Mouse (Mus musculus) mesoderm, embryonic 11.5 days (tissue): Measurements from ENCODE around the gene Rfc5.
"Not testable (repeated sequence)": the region's sequence is repeated elsewhere in the genome, so short reads cannot be mapped to it uniquely, and the experiment has no call there.

Experiments used
- DNase-seq: peaks from one replicate; pipeline ENCODE4 v3.0.0-alpha.2; 2012; ENCODE audit warnings: low read depth, low spot score

The Rfc5 gene

GRCm38 (mm10) chr5:117347838-117348237, 41.0 kb downstream of the Rfc5 start:
- no peak for DNase-seq

- DNase-seq, result no peak
Measured at GRCm38 (mm10) chr5:117347011-117347410, 41.8 kb downstream of the Rfc5 start.

- DNase-seq, result no peak
Measured at GRCm38 (mm10) chr5:117346281-117346680, 42.6 kb downstream of the Rfc5 start.

- no peak for DNase-seq
Measured at GRCm38 (mm10) chr5:117345432-117345976, 43.3 kb downstream of the Rfc5 start.

- DNase-seq, result not testable (repeated sequence)
Measured at GRCm38 (mm10) chr5:117344496-117344895, 44.4 kb downstream of the Rfc5 start.

- no peak for DNase-seq
Measured at GRCm38 (mm10) chr5:117341896-117342295, 47.0 kb downstream of the Rfc5 start.

GRCm38 (mm10) chr5:117340081-117340480, 48.8 kb downstream of the Rfc5 start:
- no peak for DNase-seq

GRCm38 (mm10) chr5:117338503-117338902, 50.3 kb downstream of the Rfc5 start:
- DNase-seq, result no peak

GRCm38 (mm10) chr5:117337999-117338398, 50.8 kb downstream of the Rfc5 start:
- DNase-seq, result no peak

- DNase-seq, result no peak
Measured at GRCm38 (mm10) chr5:117330457-117330856, 58.4 kb downstream of the Rfc5 start.
